Comparison of ENCODE assay signal across 10 mouse cellular contexts in the genomic region with DNA sequence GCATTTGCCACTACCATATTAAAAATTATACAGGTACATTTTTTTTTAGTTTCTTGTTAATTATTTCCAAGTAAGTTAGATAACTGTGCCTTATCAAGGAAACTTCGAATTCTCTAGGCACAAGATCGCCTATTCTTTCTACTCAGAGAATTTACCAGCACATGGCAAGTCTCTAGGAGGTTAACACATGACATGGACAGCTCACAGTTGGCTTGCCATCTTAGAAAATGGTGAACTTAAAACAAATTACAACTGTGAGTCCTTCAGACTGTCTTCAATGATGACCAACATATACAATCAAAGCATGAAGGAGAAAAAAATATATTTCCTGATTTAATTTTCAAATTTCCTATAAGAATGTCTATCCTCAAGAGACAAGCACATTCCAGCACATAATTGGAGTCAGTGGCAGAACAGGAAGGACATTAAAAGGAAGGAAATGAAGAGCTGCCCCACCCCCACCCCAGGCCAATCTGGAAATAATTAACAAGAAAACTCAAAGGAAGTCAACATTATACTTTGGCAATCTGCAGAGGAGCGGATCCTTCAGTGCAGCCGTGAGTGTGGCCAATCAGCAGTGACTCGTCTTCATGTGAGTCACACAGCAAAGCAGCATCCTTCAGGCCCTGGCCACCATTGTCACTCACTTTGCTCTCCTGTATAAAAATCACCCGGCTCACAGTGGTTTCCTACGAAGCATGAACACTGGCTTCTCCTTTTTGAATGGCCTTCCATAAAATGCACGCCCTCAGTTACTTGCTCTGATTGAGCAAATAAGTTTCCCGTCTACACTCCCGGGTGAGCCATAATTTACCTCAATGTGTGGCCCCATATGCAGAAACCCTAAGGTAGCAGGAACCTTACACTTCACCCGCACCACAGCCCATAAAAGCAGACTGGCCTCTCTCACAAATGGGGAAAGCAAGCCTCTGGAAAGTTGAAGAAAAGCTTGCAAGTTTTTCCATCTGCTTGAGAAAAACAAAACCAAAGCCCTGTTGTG. TPM values are rescaled to one million over a fixed set of nuclear protein-coding genes. Genes with fewer than 3 reads are reported as not detected.
DNase-seq lines count a peak whose midpoint lies in the region; ATAC-seq lines count a peak whose summit lies in the region.
"Had no signal": no experiment of that assay in that cellular context is flagged by ENCODE, and none has a peak within 500 bp of the region (broad histone marks: within the 10 kb centered on the region; RNA-seq: fewer than 3 reads in every experiment).

No protein-coding gene starts in this region.

- H3K4me2 ChIP-seq in heart, embryonic 12.5 days: no peak overlapping the region
- 0 out of 2 replicates have a peak overlapping the region, but pooled peaks have one; percentile 10 for H3K4me2 ChIP-seq in kidney, embryonic 16.5 days (replicated peaks; ENCODE audit: low read depth, low read length)

- H3K9ac ChIP-seq in heart, embryonic 12.5 days: no peak overlapping the region
- H3K9ac ChIP-seq in kidney, embryonic 16.5 days (replicated peaks; ENCODE audit: low read length): no peak overlapping the region; the same call in 1 of the 2 replicates

- DNase-seq in heart, postnatal 4 days: peak; percentile 21
- DNase-seq in embryo, embryonic 11 days: peak; percentile 43
- DNase-seq in cerebellum, postnatal 14 days: no peak
- no peak for DNase-seq in testis, postnatal 14 days (ENCODE audit: low spot score)
- no peak for DNase-seq in left cerebral cortex, postnatal 4 days
- DNase-seq: gastrocnemius, postnatal 10 days had no signal

- no peak for ATAC-seq in heart, embryonic 12.5 days (ENCODE audit: insufficient number of reproducible peaks, low FRiP score)
- peak; percentile 82; the same call in 1 of the 2 replicates for ATAC-seq in kidney, embryonic 16.5 days (ENCODE audit: low FRiP score, low TSS enrichment)
- peak; percentile 30; the same call in 1 of the 2 replicates for ATAC-seq in megakaryocyte progenitor cell, adult 5-6 weeks (replicated peaks; ENCODE audit: poor library complexity)

- no peaks in the 10 kb centered on the region for H3K4me1 ChIP-seq in heart, embryonic 12.5 days (replicated peaks)
- peaks cover 21% of the 10 kb centered on the region for H3K4me1 ChIP-seq in kidney, embryonic 16.5 days (ENCODE audit: insufficient read depth, low read length)

- no peak overlapping the region for H3K4me3 ChIP-seq in heart, embryonic 12.5 days
- no peak overlapping the region for H3K4me3 ChIP-seq in kidney, embryonic 16.5 days (ENCODE audit: low read length)

- H3K9me3 ChIP-seq in heart, embryonic 12.5 days (replicated peaks): no peaks in the 10 kb centered on the region
- no peaks in the 10 kb centered on the region for H3K9me3 ChIP-seq in kidney, embryonic 16.5 days (ENCODE audit: low read length)

- no peaks in the 10 kb centered on the region for H3K36me3 ChIP-seq in heart, embryonic 12.5 days
- no peaks in the 10 kb centered on the region for H3K36me3 ChIP-seq in kidney, embryonic 16.5 days (ENCODE audit: insufficient read depth, low read length)

- H3K27ac ChIP-seq in heart, embryonic 12.5 days (ENCODE audit: poor library complexity, severe bottlenecking): no peak overlapping the region
- peak overlapping the region; percentile 66 for H3K27ac ChIP-seq in kidney, embryonic 16.5 days (ENCODE audit: low read length)

- 67% methylated on average over 11 of the region's 11 CpGs for WGBS in heart, embryonic 12.5 days
- 36% methylated on average over 11 of the region's 11 CpGs for WGBS in kidney, embryonic 16.5 days

- H3K27me3 ChIP-seq in heart, embryonic 12.5 days (replicated peaks): no peaks in the 10 kb centered on the region
- no peaks in the 10 kb centered on the region for H3K27me3 ChIP-seq in kidney, embryonic 16.5 days (ENCODE audit: insufficient read depth, low read length)

- intact Hi-C loops in left cerebral cortex, postnatal 4 days (cut with DNase I): no loop called here

RNA-seq across cellular contexts. Expression of a gene that starts 26.4 kb away (rescaled TPM):
- 1 to 10 TPM; 9.2 to 9.8 TPM for total RNA-seq in heart, postnatal 4 days (2021)
- polyA plus RNA-seq in heart, embryonic 12.5 days (2016; fragmentation: Nextera tagmentation; extraction: Ambion mirVana): 11.4 and 11.9 TPM in 2 replicates
- polyA plus RNA-seq in kidney, embryonic 16.5 days (2015; fragmentation: Nextera tagmentation; extraction: Ambion mirVana): 13.3 and 14.3 TPM in 2 replicates
- total RNA-seq in megakaryocyte progenitor cell, adult 5-6 weeks (2015): 34.4 and 37.2 TPM in 2 replicates
- total RNA-seq in megakaryocyte progenitor cell, adult 5-6 weeks (2017): 38.1 and 43.0 TPM in 2 replicates
- 1 to 10 TPM; 2.7 to 2.9 TPM for total RNA-seq in left cerebral cortex, postnatal 4 days (2021)

RNA-seq across cellular contexts. Expression of a gene that starts 44.7 kb away (rescaled TPM):
- not detected for total RNA-seq in heart, postnatal 4 days (2021)
- 0.18 TPM in 1 of 2 replicates, not detected in the other for polyA plus RNA-seq in heart, embryonic 12.5 days (2016; fragmentation: Nextera tagmentation; extraction: Ambion mirVana)
- polyA plus RNA-seq in kidney, embryonic 16.5 days (2015; fragmentation: Nextera tagmentation; extraction: Ambion mirVana): 0.77 and 0.80 TPM in 2 replicates
- 0.27 TPM in 1 of 2 replicates, not detected in the other for total RNA-seq in megakaryocyte progenitor cell, adult 5-6 weeks (2015)
- 0.54 and 1.1 TPM in 2 replicates for total RNA-seq in megakaryocyte progenitor cell, adult 5-6 weeks (2017)
- total RNA-seq in left cerebral cortex, postnatal 4 days (2021): not detected
- total RNA-seq: left cerebral cortex, adult 18-20 months had no signal

Comparison
In these comparisons a context has a peak if more than half of its experiments do, and no peak if none do; other contexts are left out.
1. DNase-seq: peak in heart, postnatal 4 days (single experiment) and embryo, embryonic 11 days (single experiment); none in cerebellum, postnatal 14 days (0 of 2), testis, postnatal 14 days (single experiment) and left cerebral cortex, postnatal 4 days (single experiment).